Mouse (Mus musculus): ENCODE measurements around the gene Cfap69. TPM values are rescaled to one million over a fixed set of nuclear protein-coding genes. Genes with fewer than 3 reads are reported as not detected.

The Cfap69 gene
- polyA plus RNA-seq (2014; fragmentation: Illumina TruSeq; extraction: RNeasy Lipid Tissue Mini Kit (QIAGEN cat#74804); ENCODE audit: low replicate concordance), result 2.3 TPM

GRCm38 (mm10) chr5:5663655-5664370 lies at the start of gene Cfap69:
Gene Cfap69, minus strand, starts transcription at chr5:5664239.

GRCm38 (mm10) chr5:5693956-5694653 lies 30.1 kb upstream of the Cfap69 start, which contains the start of gene Steap2:
Gene Steap2, minus strand, starts transcription at chr5:5694578.

GRCm38 (mm10) chr5:5573749-5574317 lies 90.2 kb downstream of the Cfap69 start, which contains the start of gene Gm8773:
Gene Gm8773, plus strand, starts transcription at chr5:5573799.

GRCm38 (mm10) chr5:5559079-5559740 lies 104.8 kb downstream of the Cfap69 start, which contains the start of gene Gtpbp10:
Gene Gtpbp10, minus strand, starts transcription at chr5:5559538.

Other genes starting within 250 kb of the Cfap69 start
- gene Cdk14, start 243.9 kb downstream of the Cfap69 start, polyA plus RNA-seq (2014; fragmentation: Illumina TruSeq; extraction: RNeasy Lipid Tissue Mini Kit (QIAGEN cat#74804); ENCODE audit: low replicate concordance), result 3.6 TPM
- not detected for gene 1700015F17Rik, start 185.1 kb downstream of the Cfap69 start, polyA plus RNA-seq (2014; fragmentation: Illumina TruSeq; extraction: RNeasy Lipid Tissue Mini Kit (QIAGEN cat#74804); ENCODE audit: low replicate concordance)
- 83.9 TPM for gene Cldn12, start 149.3 kb downstream of the Cfap69 start, polyA plus RNA-seq (2014; fragmentation: Illumina TruSeq; extraction: RNeasy Lipid Tissue Mini Kit (QIAGEN cat#74804); ENCODE audit: low replicate concordance)
- 35.4 TPM for gene Gtpbp10, start 104.7 kb downstream of the Cfap69 start, polyA plus RNA-seq (2014; fragmentation: Illumina TruSeq; extraction: RNeasy Lipid Tissue Mini Kit (QIAGEN cat#74804); ENCODE audit: low replicate concordance)
- 0.71 TPM for gene Gm8773, start 90.4 kb downstream of the Cfap69 start, polyA plus RNA-seq (2014; fragmentation: Illumina TruSeq; extraction: RNeasy Lipid Tissue Mini Kit (QIAGEN cat#74804); ENCODE audit: low replicate concordance)
- 10.5 TPM for gene Steap2, start 30.3 kb upstream of the Cfap69 start, polyA plus RNA-seq (2014; fragmentation: Illumina TruSeq; extraction: RNeasy Lipid Tissue Mini Kit (QIAGEN cat#74804); ENCODE audit: low replicate concordance)
- gene Steap1, start 85.1 kb upstream of the Cfap69 start, polyA plus RNA-seq (2014; fragmentation: Illumina TruSeq; extraction: RNeasy Lipid Tissue Mini Kit (QIAGEN cat#74804); ENCODE audit: low replicate concordance), result 2.3 TPM